ENCODE assay signal across 17 mouse cellular contexts in the genomic region with DNA sequence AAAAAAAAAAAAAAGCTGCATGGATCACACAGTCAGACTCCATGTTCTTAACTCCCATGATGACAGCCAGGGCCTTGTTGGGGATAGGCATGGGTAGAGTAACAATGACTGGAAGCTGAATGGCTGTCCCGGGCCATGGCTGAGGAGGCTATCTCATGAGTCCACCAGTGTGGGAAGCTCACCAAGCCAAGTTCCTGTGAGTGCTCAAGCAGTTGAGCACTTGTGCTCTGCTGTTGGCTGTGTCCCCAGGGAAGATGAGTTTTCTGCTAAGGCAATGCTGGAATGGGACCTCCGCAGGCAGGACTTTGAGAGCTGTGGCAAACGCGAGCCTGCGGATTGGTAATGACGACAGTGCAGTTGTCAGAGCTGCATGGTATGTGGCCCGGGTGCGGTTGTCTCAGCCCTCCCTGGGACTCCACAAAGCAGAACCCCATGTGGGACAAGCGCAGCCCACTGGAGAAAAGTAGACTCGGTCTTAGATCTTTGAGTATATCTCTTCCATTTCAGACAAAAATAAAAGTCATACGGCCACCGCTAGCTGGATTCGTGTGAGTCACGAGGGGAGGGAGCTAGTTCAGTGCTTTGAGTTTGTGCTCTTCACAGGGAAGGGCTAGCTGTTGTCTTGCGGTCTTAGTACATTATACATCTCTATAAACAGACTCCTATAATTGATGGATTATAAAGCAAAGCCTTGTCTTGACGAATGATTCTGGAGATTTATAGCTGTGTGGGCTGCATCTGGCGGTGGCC.
"Had no signal": no experiment of that assay in that cellular context is flagged by ENCODE, and none has a peak within 500 bp of the region (broad histone marks: within the 10 kb centered on the region; RNA-seq: fewer than 3 reads in every experiment).

No protein-coding gene starts in this region.

- H3K27me3 ChIP-seq: midbrain, embryonic 12.5 days; neural tube, embryonic 13.5 days; neural tube, embryonic 15.5 days had no signal

- H3K9me3 ChIP-seq: midbrain, embryonic 12.5 days; neural tube, embryonic 15.5 days had no signal

- H3K4me3 ChIP-seq: midbrain, embryonic 10.5 days; midbrain, embryonic 12.5 days; neural tube, embryonic 13.5 days; neural tube, embryonic 15.5 days had no signal

- H3K9ac ChIP-seq: lung, embryonic 14.5 days; midbrain, embryonic 12.5 days; neural tube, embryonic 13.5 days; neural tube, embryonic 15.5 days had no signal

- DNase-seq: lung, adult 18-20 months; lung, embryonic 14.5 days; lung, postnatal 10 days; lung, postnatal 4 days; midbrain, embryonic 14.5 days; retina, postnatal 1 day; right cerebral cortex, adult 18-20 months; right cerebral cortex, postnatal 25 days; right cerebral cortex, postnatal 4 days; spleen, adult 18-20 months; thymus, adult 18-20 months; thymus, postnatal 14 days; thymus, postnatal 36 days had no signal

- H3K36me3 ChIP-seq: midbrain, embryonic 12.5 days had no signal

- H3K4me2 ChIP-seq: lung, embryonic 14.5 days; midbrain, embryonic 12.5 days; neural tube, embryonic 13.5 days; neural tube, embryonic 15.5 days had no signal

- H3K27ac ChIP-seq: midbrain, embryonic 10.5 days; midbrain, embryonic 12.5 days; neural tube, embryonic 13.5 days; neural tube, embryonic 15.5 days had no signal
